Mouse (Mus musculus) midbrain, embryonic 16.5 days (tissue): Measurements from ENCODE around the gene Memo1. TPM values are rescaled to one million over a fixed set of nuclear protein-coding genes. Genes with fewer than 3 reads are reported as not detected.
"Not testable (repeated sequence)": the region's sequence is repeated elsewhere in the genome, so short reads cannot be mapped to it uniquely, and the experiment has no call there.

Experiments
- ATAC-seq: fragments of 200-750 bp; cut with Nextera tagmentation; 2 replicates; pipeline ENCODE4 v1.8.0; 2017; ENCODE audit warnings: moderate TSS enrichment
- H3K27ac ChIP-seq: fragments of 300-500 bp; sonication (generic); 2 replicates; pipeline ENCODE4 v1.5.1; 2014; ENCODE audit warnings: mild to moderate bottlenecking, low read length, mixed read lengths
- H3K27me3 ChIP-seq: fragments of 300-500 bp; sonication (generic); 2 replicates; pipeline ENCODE4 v1.6.1; 2014; ENCODE audit warnings: low read depth, low read length, mixed read lengths; ENCODE audit not compliant: control insufficient read depth, insufficient read depth
- H3K36me3 ChIP-seq: fragments of 300-500 bp; sonication (generic); 2 replicates; pipeline ENCODE4 v1.6.1; 2014; ENCODE audit warnings: mild to moderate bottlenecking, low read length, moderate library complexity, mixed read lengths; ENCODE audit not compliant: control insufficient read depth, insufficient read depth
- H3K4me1 ChIP-seq: fragments of 300-500 bp; sonication (generic); 2 replicates; pipeline ENCODE4 v1.6.1; 2014; ENCODE audit warnings: mild to moderate bottlenecking, low read length, mixed read lengths; ENCODE audit not compliant: control insufficient read depth, insufficient read depth
- H3K4me2 ChIP-seq: fragments of 300-500 bp; sonication (generic); 2 replicates; pipeline ENCODE4 v1.6.1; 2014; ENCODE audit warnings: mild to moderate bottlenecking, low read length, mixed read lengths
- H3K4me3 ChIP-seq: fragments of 300-500 bp; sonication (generic); 2 replicates; pipeline ENCODE4 v1.5.1; 2014; ENCODE audit warnings: low read depth, mild to moderate bottlenecking, low read length, moderate library complexity, mixed read lengths
- H3K9ac ChIP-seq: fragments of 300-500 bp; sonication (generic); 2 replicates; pipeline ENCODE4 v1.6.1; 2014; ENCODE audit warnings: low read depth, low read length, mixed read lengths
- H3K9me3 ChIP-seq: fragments of 300-500 bp; sonication (generic); replicated peaks from 2 replicates; pipeline ENCODE4 v1.6.1; 2014; ENCODE audit warnings: mild to moderate bottlenecking, low read length, mixed read lengths; ENCODE audit not compliant: control insufficient read depth, poor library complexity, severe bottlenecking
- WGBS: fragments of 180-500 bp; shearing (Covaris S2); extraction: QIAGEN DNeasy Blood & Tissue Kit; methylation state at CpG from one replicate; pipeline ENCODE4 v1.1.7; 2014; 5-methylcytosine and 5-hydroxymethylcytosine counted together
- polyA plus RNA-seq: library from polyadenylated mRNA; unstranded; fragments of >200 nt; fragmentation: Nextera tagmentation; extraction: Ambion mirVana; gene quantifications from 2 replicates; pipeline ENCODE4 v1.2.1, GENCODE M21; 2015

Gene Memo1
- polyA plus RNA-seq, 1 experiment from 2014 or later, result 50.6 TPM

DNA sequence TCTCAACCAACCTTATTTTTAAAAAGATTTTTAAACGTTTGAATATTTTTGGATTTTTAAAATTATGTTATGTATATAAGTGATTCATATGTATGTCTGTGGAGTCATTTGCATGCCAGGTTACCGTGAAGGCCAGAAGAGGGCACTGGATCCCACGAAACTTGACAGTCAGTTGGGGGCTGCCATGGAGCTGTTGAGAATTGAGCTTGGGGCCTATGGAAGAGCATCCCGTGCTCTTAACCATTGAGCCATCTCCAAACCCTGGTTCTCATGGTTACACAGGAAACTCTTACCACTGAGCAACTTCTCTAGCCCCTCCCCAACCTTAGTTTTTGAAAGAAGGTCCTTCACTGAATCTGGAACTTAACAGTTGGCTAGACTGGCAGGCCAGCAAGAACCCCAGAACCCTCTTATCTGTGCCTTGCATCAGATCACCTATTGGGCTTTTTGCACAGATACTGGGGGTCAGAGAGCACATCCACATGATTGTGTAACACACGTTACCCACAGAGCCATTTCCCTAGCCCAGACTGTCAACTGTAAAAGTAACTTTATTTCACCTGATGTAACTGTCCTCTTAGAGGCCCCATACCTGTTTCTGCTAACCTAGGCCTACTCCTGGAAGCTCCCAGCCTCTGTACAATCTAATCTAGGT is 27.2 kb upstream of the Memo1 start:
- no peak overlapping the region for H3K4me2 ChIP-seq
- ATAC-seq, result no peak
- WGBS, result 45% methylated on average over 5 of the region's 5 CpGs
- no peak overlapping the region for H3K27ac ChIP-seq
- no peaks in the 10 kb centered on the region for H3K4me1 ChIP-seq
- no peaks in the 10 kb centered on the region for H3K27me3 ChIP-seq
- no peak overlapping the region for H3K4me3 ChIP-seq
- no peaks in the 10 kb centered on the region for H3K36me3 ChIP-seq
- no peak overlapping the region for H3K9ac ChIP-seq
- H3K9me3 ChIP-seq, result no peaks in the 10 kb centered on the region

DNA sequence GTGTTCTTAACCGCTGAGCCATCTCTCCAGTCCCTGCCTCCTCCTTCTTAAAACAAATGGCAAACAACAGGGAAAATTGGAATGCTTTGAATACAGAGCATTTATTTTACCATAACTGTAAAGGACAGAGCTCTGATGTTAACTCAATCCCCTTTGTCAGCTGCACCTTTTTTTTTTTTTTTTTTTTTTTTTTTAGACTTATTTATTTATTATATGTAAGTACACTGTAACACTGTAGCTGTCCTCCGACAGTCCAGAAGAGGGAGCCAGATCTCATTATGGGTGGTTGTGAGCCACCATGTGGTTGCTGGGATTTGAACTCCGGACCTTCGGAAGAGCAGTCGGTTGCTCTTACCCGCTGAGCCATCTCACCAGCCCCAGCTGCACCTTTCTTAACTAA is 23.4 kb upstream of the Memo1 start:
- no peaks in the 10 kb centered on the region for H3K9me3 ChIP-seq
- no peaks in the 10 kb centered on the region for H3K27me3 ChIP-seq
- ATAC-seq, result no peak
- H3K36me3 ChIP-seq, result no peaks in the 10 kb centered on the region
- no peak overlapping the region for H3K9ac ChIP-seq
- H3K4me3 ChIP-seq, result no peak overlapping the region
- no peak overlapping the region for H3K27ac ChIP-seq
- WGBS, result 94% methylated on average over 6 of the region's 6 CpGs
- H3K4me1 ChIP-seq, result peaks cover 16% of the 10 kb centered on the region
- no peak overlapping the region for H3K4me2 ChIP-seq

DNA sequence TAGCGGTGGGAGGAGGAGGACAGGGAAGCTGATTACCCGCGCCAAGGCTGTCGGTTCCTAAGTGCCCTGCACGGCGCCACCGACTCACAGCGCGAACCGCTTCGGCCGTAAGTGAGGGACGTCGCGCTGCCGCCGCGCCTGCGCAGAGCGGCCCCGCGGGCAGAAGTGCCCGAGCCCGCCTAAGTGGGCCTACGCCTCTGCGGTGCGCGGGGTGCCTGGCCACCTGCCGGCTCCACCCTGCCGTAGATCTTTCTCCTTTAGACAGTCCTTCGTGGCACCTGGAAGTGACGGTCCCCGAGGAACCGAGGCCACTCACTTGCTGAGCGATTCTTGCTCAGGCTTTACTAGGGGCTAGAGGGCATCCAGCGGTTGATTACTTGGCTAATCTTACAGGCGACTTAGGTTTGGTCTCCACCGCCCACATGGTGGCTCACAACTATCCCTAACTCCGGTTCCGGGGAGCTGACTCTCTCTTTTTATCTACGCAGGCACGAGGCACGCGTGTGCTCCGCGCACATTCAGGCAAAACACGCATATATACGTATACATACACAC is 21.1 kb upstream of the Memo1 start:
- under 1% methylated on average over 47 of the region's 48 CpGs for WGBS
- no peaks in the 10 kb centered on the region for H3K9me3 ChIP-seq
- H3K36me3 ChIP-seq, result no peaks in the 10 kb centered on the region
- peak overlapping the region; percentile 85 for H3K4me3 ChIP-seq
- H3K27me3 ChIP-seq, result no peaks in the 10 kb centered on the region
- H3K4me2 ChIP-seq, result peak overlapping the region; percentile 89
- H3K27ac ChIP-seq, result peak overlapping the region; percentile 89
- peaks cover 16% of the 10 kb centered on the region for H3K4me1 ChIP-seq
- ATAC-seq, result peak; percentile 98
- H3K9ac ChIP-seq, result peak overlapping the region; percentile 81

DNA sequence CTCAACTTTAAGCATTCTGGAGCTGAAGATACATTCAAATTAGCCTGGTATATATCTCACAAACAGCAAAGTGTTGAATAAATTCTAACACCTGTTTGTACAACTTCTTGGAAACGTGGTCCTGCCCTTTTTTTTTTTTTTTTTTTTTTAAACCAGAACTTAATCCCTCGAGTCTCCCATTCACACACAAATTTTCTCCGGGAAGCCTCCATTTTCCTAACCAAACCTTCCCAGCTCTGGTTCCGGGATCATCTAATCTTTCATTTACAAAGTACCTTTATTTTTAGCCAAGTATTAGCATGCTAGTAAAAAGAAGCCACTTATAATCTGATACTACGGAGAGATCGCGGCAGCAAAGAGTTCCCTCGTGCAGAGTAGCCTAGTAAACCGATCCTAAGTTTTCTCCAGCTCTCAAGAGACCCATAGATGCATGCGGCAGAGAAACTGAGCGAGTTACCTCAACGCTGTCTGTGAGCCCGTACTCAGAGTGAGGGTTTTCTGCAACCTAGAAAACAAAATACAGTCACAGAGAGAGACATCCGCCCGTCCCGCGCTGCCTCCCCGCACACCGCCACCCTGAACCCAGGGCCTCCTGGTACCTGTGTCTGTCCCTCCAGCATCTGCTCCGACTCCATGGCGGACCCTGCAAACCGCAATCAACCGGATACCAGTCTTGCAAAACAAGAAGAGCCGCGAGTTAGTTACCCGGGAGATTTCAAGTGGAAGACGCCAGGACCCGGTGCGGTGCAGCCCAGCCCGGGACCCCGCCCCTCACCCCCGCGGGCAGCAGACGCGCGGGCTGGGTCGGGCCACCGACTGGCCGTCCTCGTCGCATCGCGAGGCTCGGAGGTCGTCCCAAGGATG is 20.4 kb upstream of the Memo1 start:
- peak overlapping the region; percentile 89 for H3K4me2 ChIP-seq
- H3K9ac ChIP-seq, result peak overlapping the region; percentile 81
- H3K9me3 ChIP-seq, result no peaks in the 10 kb centered on the region
- H3K4me1 ChIP-seq, result peaks cover 16% of the 10 kb centered on the region
- H3K36me3 ChIP-seq, result no peaks in the 10 kb centered on the region
- H3K27me3 ChIP-seq, result no peaks in the 10 kb centered on the region
- WGBS, result 1% methylated on average over 40 of the region's 45 CpGs
- H3K27ac ChIP-seq, result peak overlapping the region; percentile 89
- ATAC-seq, result peak; percentile 75
- peak overlapping the region; percentile 85 for H3K4me3 ChIP-seq

DNA sequence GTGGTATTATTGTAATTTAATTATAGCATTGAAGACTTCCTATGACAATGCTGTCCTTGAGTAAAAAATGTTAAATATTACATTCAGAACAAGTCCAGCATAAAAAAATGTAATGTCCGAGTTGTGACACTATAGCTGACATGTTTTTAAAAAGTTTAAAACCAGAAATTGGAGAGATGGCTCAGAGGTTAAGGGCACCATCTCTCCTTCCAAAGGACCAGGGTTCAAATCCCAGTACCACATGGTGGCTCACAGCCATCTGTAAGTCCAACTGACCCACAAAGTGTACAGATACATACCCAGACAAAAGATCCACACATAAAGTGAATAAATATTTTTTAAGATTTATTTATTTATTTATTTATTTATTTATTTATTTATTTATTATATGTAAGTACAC is 10.7 kb upstream of the Memo1 start:
- no peak overlapping the region for H3K4me2 ChIP-seq
- ATAC-seq, result no peak
- H3K36me3 ChIP-seq, result peaks cover 11% of the 10 kb centered on the region
- no peak overlapping the region for H3K4me3 ChIP-seq
- H3K9ac ChIP-seq, result no peak overlapping the region
- H3K9me3 ChIP-seq, result no peaks in the 10 kb centered on the region
- H3K27ac ChIP-seq, result no peak overlapping the region
- H3K4me1 ChIP-seq, result no peaks in the 10 kb centered on the region
- H3K27me3 ChIP-seq, result no peaks in the 10 kb centered on the region
- WGBS, result 97% methylated on average over 1 of the region's 1 CpGs

DNA sequence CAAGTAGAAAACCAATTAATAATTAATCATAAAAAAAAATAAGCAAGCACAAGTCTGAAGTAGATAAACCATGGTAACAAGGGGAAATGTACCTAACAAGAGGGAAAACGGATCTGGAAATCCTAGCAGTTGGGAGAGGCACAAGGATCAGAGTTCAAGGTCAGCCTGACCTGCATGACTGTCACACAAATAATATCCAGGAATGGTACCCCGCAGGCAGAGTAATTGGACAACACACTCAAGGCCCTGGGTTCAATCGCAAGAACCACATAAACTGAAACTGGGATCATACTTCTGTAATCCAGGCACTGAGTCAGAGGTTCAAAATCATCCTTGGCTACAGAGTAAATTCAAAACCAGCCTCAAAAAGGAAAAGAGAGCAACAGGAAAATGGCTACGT is 10.3 kb upstream of the Memo1 start:
- Histone ChIP-seq H3K9me3 (no peaks in the 10 kb centered on the region), H3K4me3 (no peak overlapping the region), H3K36me3 (peaks cover 11% of the 10 kb centered on the region), H3K9ac (no peak overlapping the region), H3K27ac (no peak overlapping the region), H3K4me1 (no peaks in the 10 kb centered on the region), H3K4me2 (no peak overlapping the region), H3K27me3 (no peaks in the 10 kb centered on the region)
- 95% methylated on average over 4 of the region's 4 CpGs for WGBS
- ATAC-seq, result no peak

DNA sequence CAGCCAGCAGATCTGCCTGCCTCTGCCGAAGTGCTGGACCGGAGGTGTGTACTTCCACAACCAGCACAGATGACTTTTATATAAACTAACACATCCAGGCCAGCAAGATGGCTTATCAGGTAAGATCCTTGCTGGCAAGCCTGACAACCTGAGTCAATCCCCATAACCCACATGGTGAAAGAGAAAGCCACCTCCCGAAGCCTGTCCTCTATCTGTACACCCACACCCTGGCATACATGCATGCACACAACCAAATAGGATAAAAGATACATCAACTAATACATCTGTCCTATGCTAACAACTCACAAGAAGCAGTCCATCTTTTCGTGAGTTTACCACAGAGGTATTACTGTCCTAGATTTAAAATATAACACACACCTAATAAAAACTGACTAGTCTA is 8.7 kb upstream of the Memo1 start:
- Histone ChIP-seq H3K9ac (no peak overlapping the region), H3K27ac (no peak overlapping the region), H3K4me3 (no peak overlapping the region), H3K4me1 (no peaks in the 10 kb centered on the region), H3K9me3 (no peaks in the 10 kb centered on the region), H3K27me3 (no peaks in the 10 kb centered on the region), H3K36me3 (peaks cover 11% of the 10 kb centered on the region), H3K4me2 (no peak overlapping the region)
- ATAC-seq, result no peak
- WGBS, result 95% methylated on average over 4 of the region's 4 CpGs

DNA sequence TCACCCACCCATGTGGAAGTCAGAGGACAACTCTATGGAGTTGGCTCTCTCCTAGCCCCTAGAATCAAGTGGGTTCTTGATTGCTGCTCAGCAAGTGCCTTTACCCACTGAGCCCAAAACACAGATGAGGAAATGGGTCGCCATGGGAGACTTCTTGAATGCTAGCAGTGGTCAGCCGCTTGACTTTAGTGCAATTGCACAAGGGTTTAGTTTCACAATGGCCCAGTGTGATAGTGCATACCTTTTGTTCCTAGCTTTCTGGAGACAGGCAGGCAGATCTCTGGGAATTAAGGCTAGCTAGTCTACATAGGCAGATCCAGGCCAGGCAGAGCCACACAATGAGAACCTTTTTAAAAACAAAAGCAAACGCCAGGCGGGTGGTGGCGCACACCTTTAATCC is 4.8 kb upstream of the Memo1 start:
- Histone ChIP-seq H3K4me3 (no peak overlapping the region), H3K9ac (no peak overlapping the region), H3K4me1 (peaks cover 5% of the 10 kb centered on the region; the same call in 1 of the 2 replicates), H3K9me3 (no peaks in the 10 kb centered on the region), H3K36me3 (no peaks in the 10 kb centered on the region), H3K27ac (no peak overlapping the region), H3K4me2 (no peak overlapping the region), H3K27me3 (no peaks in the 10 kb centered on the region)
- WGBS, result 78% methylated on average over 5 of the region's 5 CpGs
- no peak for ATAC-seq

DNA sequence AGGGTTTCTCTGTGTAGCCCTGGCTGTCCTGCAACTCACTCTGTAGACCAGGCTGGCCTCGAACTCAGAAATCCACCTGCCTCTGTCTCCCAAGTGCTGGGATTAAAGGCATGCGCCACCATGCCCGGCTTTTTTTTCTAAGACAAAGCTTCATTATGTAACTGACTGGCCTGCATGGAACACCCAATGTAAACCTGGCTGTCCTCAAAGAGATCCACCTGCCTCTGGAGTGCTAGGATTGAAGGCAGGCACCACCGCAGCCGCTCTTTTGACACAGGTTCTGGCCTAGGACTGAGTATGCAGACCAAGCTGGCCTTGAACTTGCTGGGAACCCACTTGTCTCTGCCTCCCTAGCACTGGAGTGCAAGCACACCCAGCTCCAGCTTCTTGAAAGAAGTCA is 1.7 kb upstream of the Memo1 start:
- not testable (repeated sequence) for H3K4me3 ChIP-seq, H3K27ac ChIP-seq, H3K9ac ChIP-seq, H3K36me3 ChIP-seq, H3K9me3 ChIP-seq, H3K27me3 ChIP-seq, ATAC-seq, H3K4me2 ChIP-seq
- 93% methylated on average over 5 of the region's 5 CpGs for WGBS
- H3K4me1 ChIP-seq, result peaks cover 18% of the 10 kb centered on the region
